Mouse (Mus musculus) ES-Bruce4 (cell line): ENCODE measurements around the gene Nrgn. TPM values are rescaled to one million over a fixed set of nuclear protein-coding genes. Genes with fewer than 3 reads are reported as not detected.

Source experiments
- H3K27ac ChIP-seq: 2 replicates; pipeline ENCODE4 v1.5.1; 2012; ENCODE audit warnings: low read length, inconsistent platforms; ENCODE audit not compliant: insufficient read depth
- H3K27me3 ChIP-seq: 2 replicates; pipeline ENCODE4 v1.6.1; 2012; ENCODE audit warnings: mild to moderate bottlenecking, low read length, inconsistent platforms; ENCODE audit not compliant: control insufficient read depth, poor library complexity, insufficient read depth, severe bottlenecking
- H3K36me3 ChIP-seq: 2 replicates; pipeline ENCODE4 v1.6.1; 2012; ENCODE audit warnings: inconsistent platforms, mild to moderate bottlenecking, low read length, moderate library complexity; ENCODE audit not compliant: control insufficient read depth, poor library complexity, insufficient read depth, severe bottlenecking
- H3K4me1 ChIP-seq: one replicate; pipeline ENCODE4 v1.8.1; 2011; ENCODE audit warnings: low read length; ENCODE audit not compliant: control insufficient read depth, insufficient read depth
- H3K4me3 ChIP-seq: 2 replicates; pipeline ENCODE4 v1.5.1; 2011; ENCODE audit warnings: low read depth, mild to moderate bottlenecking, low read length
- H3K9ac ChIP-seq: 2 replicates; pipeline ENCODE4 v1.6.1; 2012; ENCODE audit warnings: low read depth, mild to moderate bottlenecking, inconsistent platforms; ENCODE audit not compliant: poor library complexity, severe bottlenecking
- H3K9me3 ChIP-seq: replicated peaks from 2 replicates; pipeline ENCODE4 v1.6.1; 2012; ENCODE audit warnings: mild to moderate bottlenecking, low read length, inconsistent platforms; ENCODE audit not compliant: control insufficient read depth, poor library complexity, insufficient read depth, severe bottlenecking
- CTCF ChIP-seq: IDR thresholded peaks from one replicate; pipeline ENCODE4 v1.8.1; 2011; ENCODE audit warnings: low read depth, low read length
- EP300 ChIP-seq: IDR thresholded peaks from 2 replicates; pipeline ENCODE4 v1.6.1; 2011; ENCODE audit warnings: low read depth, low read length; ENCODE audit not compliant: insufficient read depth
- POLR2A ChIP-seq: IDR thresholded peaks from one replicate; pipeline ENCODE4 v1.8.1; 2011; ENCODE audit warnings: low read length; ENCODE audit not compliant: insufficient read depth
- polyA plus RNA-seq: library from polyadenylated mRNA; stranded (reverse); fragments of >200 nt; gene quantifications from 2 replicates; pipeline ENCODE4 v1.2.4, GENCODE M21; 2011; ENCODE audit warnings: low read depth; ENCODE audit not compliant: missing spikeins, insufficient read depth, insufficient read length

Gene Nrgn
- polyA plus RNA-seq, 1 experiment = 1.2 TPM

GRCm38 (mm10) chr9:37526443-37527395 lies 26.0 kb downstream of the Nrgn start:
- peak overlapping the region; percentile 51 for H3K9ac ChIP-seq
- H3K36me3 ChIP-seq = peaks cover 22% of the 10 kb centered on the region
- peaks cover 2% of the 10 kb centered on the region for H3K4me1 ChIP-seq
- no peak overlapping the region for H3K27ac ChIP-seq
- no peaks in the 10 kb centered on the region for H3K9me3 ChIP-seq
- TF ChIP-seq POLR2A (no peak), EP300 (no peak), CTCF (peak; percentile 49)
- no peaks in the 10 kb centered on the region for H3K27me3 ChIP-seq
- H3K4me3 ChIP-seq = peak overlapping the region; percentile 35

- peaks cover 31% of the 10 kb centered on the region for H3K36me3 ChIP-seq
- 0 out of 2 replicates have a peak overlapping the region, but pooled peaks have one; percentile 14 for H3K27ac ChIP-seq
- H3K27me3 ChIP-seq = no peaks in the 10 kb centered on the region
- no peak for TF ChIP-seq CTCF
- no peak for TF ChIP-seq EP300
- TF ChIP-seq POLR2A = no peak
- no peaks in the 10 kb centered on the region for H3K4me1 ChIP-seq
- no peak overlapping the region for H3K4me3 ChIP-seq
- H3K9ac ChIP-seq = no peak overlapping the region
- H3K9me3 ChIP-seq = no peaks in the 10 kb centered on the region
These were observed 27.2 kb downstream of the Nrgn start for GRCm38 (mm10) chr9:37525461-37525860.

GRCm38 (mm10) chr9:37519995-37520394 lies 32.7 kb downstream of the Nrgn start:
- TF ChIP-seq CTCF = no peak
- TF ChIP-seq POLR2A = no peak
- no peak for TF ChIP-seq EP300
- no peaks in the 10 kb centered on the region for H3K4me1 ChIP-seq
- H3K9me3 ChIP-seq = no peaks in the 10 kb centered on the region
- H3K27me3 ChIP-seq = no peaks in the 10 kb centered on the region
- no peak overlapping the region for H3K27ac ChIP-seq
- H3K4me3 ChIP-seq = no peak overlapping the region
- no peak overlapping the region for H3K9ac ChIP-seq
- H3K36me3 ChIP-seq = peaks cover 56% of the 10 kb centered on the region

GRCm38 (mm10) chr9:37518991-37519390 lies 33.7 kb downstream of the Nrgn start:
- peaks cover 53% of the 10 kb centered on the region for H3K36me3 ChIP-seq
- TF ChIP-seq POLR2A (no peak), EP300 (no peak)

GRCm38 (mm10) chr9:37517467-37517866 lies 35.2 kb downstream of the Nrgn start:
- no peaks in the 10 kb centered on the region for H3K4me1 ChIP-seq
- H3K27me3 ChIP-seq = no peaks in the 10 kb centered on the region
- H3K9ac ChIP-seq = no peak overlapping the region
- no peaks in the 10 kb centered on the region for H3K9me3 ChIP-seq
- no peak overlapping the region for H3K27ac ChIP-seq
- peaks cover 41% of the 10 kb centered on the region for H3K36me3 ChIP-seq
- TF ChIP-seq EP300 (no peak), CTCF (no peak)
- no peak overlapping the region for H3K4me3 ChIP-seq

More at GRCm38 (mm10) chr9:37518991-37519390, 33.7 kb downstream of the Nrgn start:
- Histone ChIP-seq H3K9me3 (no peaks in the 10 kb centered on the region), H3K4me3 (no peak overlapping the region), H3K27ac (no peak overlapping the region), H3K27me3 (no peaks in the 10 kb centered on the region), H3K9ac (no peak overlapping the region), H3K4me1 (no peaks in the 10 kb centered on the region)

GRCm38 (mm10) chr9:37514456-37514855 lies 38.2 kb downstream of the Nrgn start:
- H3K27ac ChIP-seq = no peak overlapping the region
- H3K9ac ChIP-seq = no peak overlapping the region
- H3K36me3 ChIP-seq = peaks cover 17% of the 10 kb centered on the region
- no peaks in the 10 kb centered on the region for H3K9me3 ChIP-seq
- TF ChIP-seq EP300 (no peak), POLR2A (no peak), CTCF (no peak)
- no peaks in the 10 kb centered on the region for H3K27me3 ChIP-seq
- H3K4me1 ChIP-seq = no peaks in the 10 kb centered on the region
- no peak overlapping the region for H3K4me3 ChIP-seq
